Mouse (Mus musculus): ENCODE results near the gene Gm7697. TPM values are rescaled to one million over a fixed set of nuclear protein-coding genes. Genes with fewer than 3 reads are reported as not detected.

Gene Gm7697
- polyA plus RNA-seq (2014; fragmentation: Illumina TruSeq; extraction: RNeasy Lipid Tissue Mini Kit (QIAGEN cat#74804); ENCODE audit: low read depth, low replicate concordance) = not detected

GRCm38 (mm10) chr8:69522876-69523275 is at the start of gene Gm7697:
TSS of gene Gm7697 (minus strand) at chr8:69522976.

GRCm38 (mm10) chr8:69453465-69453864 is 69.3 kb downstream of the Gm7697 start, which contains the start of gene Gm9495:
TSS of gene Gm9495 (minus strand) at chr8:69453565.

Other genes with a start within 250 kb of the Gm7697 start
- gene Gm9495, start 69.4 kb downstream of the Gm7697 start, polyA plus RNA-seq (2014; fragmentation: Illumina TruSeq; extraction: RNeasy Lipid Tissue Mini Kit (QIAGEN cat#74804); ENCODE audit: low read depth, low replicate concordance) = not detected
- 9.9 TPM for gene Zfp868, start 102.6 kb upstream of the Gm7697 start, polyA plus RNA-seq (2014; fragmentation: Illumina TruSeq; extraction: RNeasy Lipid Tissue Mini Kit (QIAGEN cat#74804); ENCODE audit: low read depth, low replicate concordance)
- 3.6 TPM for gene Zfp964, start 131.5 kb upstream of the Gm7697 start, polyA plus RNA-seq (2014; fragmentation: Illumina TruSeq; extraction: RNeasy Lipid Tissue Mini Kit (QIAGEN cat#74804); ENCODE audit: low read depth, low replicate concordance)
- gene Zfp869, start 187.7 kb upstream of the Gm7697 start, polyA plus RNA-seq (2014; fragmentation: Illumina TruSeq; extraction: RNeasy Lipid Tissue Mini Kit (QIAGEN cat#74804); ENCODE audit: low read depth, low replicate concordance) = 29.1 TPM
- gene Zfp963, start 227.0 kb upstream of the Gm7697 start, polyA plus RNA-seq (2014; fragmentation: Illumina TruSeq; extraction: RNeasy Lipid Tissue Mini Kit (QIAGEN cat#74804); ENCODE audit: low read depth, low replicate concordance) = 5.3 TPM